Mouse (Mus musculus): ENCODE measurements at regions not wholly inside any gene's neighbourhood (a gene's known extent, or its start where the extent isn't known, plus 50 kb on each side); places are given as distances from the start of the nearest gene placed in this dataset.
A peak's percentile ranks its signal among the peaks of the same experiment; 100 is the strongest.

- H3K9me3 ChIP-seq (replicated peaks; ENCODE audit: low read length) = no peaks in the 10 kb centered on the region
- H3K27ac ChIP-seq = no peak overlapping the region
- no peak for ATAC-seq (replicated peaks; ENCODE audit: low FRiP score, low read depth)
- no peaks in the 10 kb centered on the region for H3K27me3 ChIP-seq (ENCODE audit: insufficient read depth, low read length)
- no peak for DNase-seq (ENCODE audit: low spot score)
- no peak overlapping the region for H3K4me3 ChIP-seq (replicated peaks; ENCODE audit: low read depth, low read length)
- no peak overlapping the region for H3K4me2 ChIP-seq (ENCODE audit: low read length)
- no peaks in the 10 kb centered on the region for H3K4me1 ChIP-seq (replicated peaks; ENCODE audit: insufficient read depth, low read length)
- 51% methylated on average over 1 of the region's 1 CpGs for WGBS
- no peaks in the 10 kb centered on the region for H3K36me3 ChIP-seq (ENCODE audit: insufficient read depth, low read length)
- no peak overlapping the region for H3K9ac ChIP-seq (ENCODE audit: low read depth, low read length)
- TF ChIP-seq CTCF (IDR thresholded peaks at IDR 0.05; ENCODE audit: low read depth) = no peak
Measured at GRCm38 (mm10) chr14:90725026-90725425, 2253.8 kb upstream of the Pcdh20 start.

GRCm38 (mm10) chr14:90680377-90680776 is 2209.2 kb upstream of the Pcdh20 start:
- TF ChIP-seq CTCF (IDR thresholded peaks at IDR 0.05; ENCODE audit: low read depth) = peak; percentile 32; the same call in 1 of the 2 replicates
- Histone ChIP-seq H3K4me3 (replicated peaks; ENCODE audit: low read depth, low read length) (no peak overlapping the region), H3K36me3 (ENCODE audit: insufficient read depth, low read length) (no peaks in the 10 kb centered on the region), H3K27me3 (ENCODE audit: insufficient read depth, low read length) (no peaks in the 10 kb centered on the region), H3K4me2 (ENCODE audit: low read length) (no peak overlapping the region), H3K9ac (ENCODE audit: low read depth, low read length) (no peak overlapping the region), H3K9me3 (replicated peaks; ENCODE audit: low read length) (no peaks in the 10 kb centered on the region), H3K4me1 (replicated peaks; ENCODE audit: insufficient read depth, low read length) (no peaks in the 10 kb centered on the region), H3K27ac (no peak overlapping the region)
- 77% methylated on average over 3 of the region's 3 CpGs for WGBS
- DNase-seq (ENCODE audit: low spot score) (no peak), ATAC-seq (replicated peaks; ENCODE audit: low FRiP score, low read depth) (no peak)

- Histone ChIP-seq H3K27me3 (ENCODE audit: insufficient read depth, low read length) (no peaks in the 10 kb centered on the region), H3K4me3 (replicated peaks; ENCODE audit: low read depth, low read length) (no peak overlapping the region), H3K4me2 (ENCODE audit: low read length) (no peak overlapping the region), H3K9me3 (replicated peaks; ENCODE audit: low read length) (no peaks in the 10 kb centered on the region), H3K36me3 (ENCODE audit: insufficient read depth, low read length) (no peaks in the 10 kb centered on the region), H3K27ac (no peak overlapping the region), H3K9ac (ENCODE audit: low read depth, low read length) (no peak overlapping the region), H3K4me1 (replicated peaks; ENCODE audit: insufficient read depth, low read length) (no peaks in the 10 kb centered on the region)
- WGBS = 87% methylated on average over 4 of the region's 4 CpGs
- DNase-seq (ENCODE audit: low spot score) = no peak
- no peak for ATAC-seq (replicated peaks; ENCODE audit: low FRiP score, low read depth)
- no peak for TF ChIP-seq CTCF (IDR thresholded peaks at IDR 0.05; ENCODE audit: low read depth)
Measured at GRCm38 (mm10) chr14:90670359-90670758, 2199.2 kb upstream of the Pcdh20 start.
